Mouse (Mus musculus) lung, adult 2 months (tissue): ENCODE measurements around the gene Ltv1. TPM values are rescaled to one million over a fixed set of nuclear protein-coding genes. Genes with fewer than 3 reads are reported as not detected.

ENCODE experiments used
- DNase-seq: peaks from one replicate; pipeline ENCODE4 v3.0.0; 2022
- H3K4me1 ChIP-seq: fragments of 200-500 bp; 2 replicates; pipeline ENCODE4 v1.6.1; 2011; ENCODE audit warnings: low read length; ENCODE audit not compliant: control insufficient read depth, insufficient read depth
- H3K4me3 ChIP-seq: fragments of 200-500 bp; replicated peaks from 2 replicates; pipeline ENCODE3; 2011; ENCODE audit warnings: low read depth, mild to moderate bottlenecking, control low read depth, low read length; ENCODE audit errors: extremely low read depth
- CTCF ChIP-seq: fragments of 200-500 bp; IDR thresholded peaks from 2 replicates; pipeline ENCODE4 v1.5.1; 2011; ENCODE audit warnings: mild to moderate bottlenecking, low read length, control low read depth; ENCODE audit not compliant: insufficient read depth
- POLR2A ChIP-seq: fragments of 200-500 bp; IDR thresholded peaks from 2 replicates; pipeline ENCODE4 v1.6.1; 2011; ENCODE audit warnings: low read depth, mild to moderate bottlenecking, control low read depth, low read length, borderline replicate concordance; ENCODE audit errors: extremely low read depth
- WGBS: fragments of 180-500 bp; shearing (Covaris S2); methylation state at CpG from one replicate; pipeline ENCODE4 v1.1.7; 2018; 5-methylcytosine and 5-hydroxymethylcytosine counted together
- polyA plus RNA-seq: library from polyadenylated mRNA; depleted of rRNA; stranded (reverse); fragments of >200 nt; gene quantifications from 2 replicates; pipeline ENCODE4 v1.2.3, GENCODE M21; 2012

Gene Ltv1
- polyA plus RNA-seq, 1 experiment: 12.2 TPM

DNA sequence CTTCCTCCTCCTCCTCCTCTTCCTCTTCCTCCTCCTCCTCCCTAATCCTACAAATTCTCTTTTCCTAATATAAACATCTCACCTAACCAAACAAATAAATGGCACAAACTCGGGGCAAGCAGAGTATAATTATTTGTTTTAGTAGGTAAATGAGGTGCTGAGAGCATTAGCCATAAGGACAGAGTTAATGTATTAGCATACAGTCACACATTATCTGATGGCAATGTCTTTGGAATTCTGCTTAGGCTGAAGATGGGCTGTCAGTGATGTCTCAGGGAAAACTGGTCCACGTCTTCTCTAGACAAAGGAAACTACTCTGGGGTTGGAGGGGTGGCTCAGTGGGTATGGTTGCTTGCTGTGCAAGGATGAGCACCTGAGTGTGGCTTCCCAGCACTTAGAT lies 21.5 kb downstream of the Ltv1 start:
- Histone ChIP-seq H3K4me3 (no peak overlapping the region), H3K4me1 (no peaks in the 10 kb centered on the region; the same call in 1 of the 2 replicates)
- TF ChIP-seq POLR2A (no peak), CTCF (no peak)
- no peak for DNase-seq
- WGBS: 40% methylated on average over 2 of the region's 2 CpGs

DNA sequence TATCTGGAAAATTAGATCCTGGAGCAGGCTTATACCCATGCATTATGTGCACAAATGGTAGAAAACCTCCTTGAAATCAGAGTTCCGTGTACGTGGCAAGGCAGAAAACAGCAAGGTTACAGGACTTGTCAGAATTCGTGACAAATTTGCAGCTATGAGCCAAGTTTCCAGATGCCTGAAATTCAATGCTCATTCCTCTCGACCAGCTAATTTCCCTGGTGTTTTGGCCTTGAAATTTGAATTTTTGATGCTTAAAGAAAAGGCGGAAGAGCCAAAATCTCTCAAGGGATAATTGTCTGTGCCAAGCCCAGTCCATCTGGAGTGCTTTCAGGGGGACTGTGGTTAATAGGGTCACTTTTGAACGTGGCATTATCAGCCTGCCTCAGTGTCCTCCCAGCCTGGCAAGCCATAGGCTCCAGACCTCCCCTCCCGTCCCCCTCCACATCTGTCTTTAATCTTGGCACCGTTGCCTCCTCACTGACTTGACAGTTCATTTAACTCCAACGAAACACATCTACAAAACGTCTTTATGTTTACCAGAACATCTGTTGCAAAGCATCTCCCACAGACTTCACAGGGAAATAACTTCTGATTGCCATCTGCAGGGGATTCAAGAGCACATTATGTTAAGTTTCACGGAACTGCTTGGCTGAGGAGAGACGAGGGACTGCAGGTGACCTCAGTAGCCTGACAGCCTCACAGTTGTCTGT lies 22.1 kb downstream of the Ltv1 start:
- TF ChIP-seq POLR2A (no peak), CTCF (no peak)
- DNase-seq: no peak
- Histone ChIP-seq H3K4me3 (no peak overlapping the region), H3K4me1 (no peaks in the 10 kb centered on the region; the same call in 1 of the 2 replicates)
- 41% methylated on average over 12 of the region's 12 CpGs for WGBS

DNA sequence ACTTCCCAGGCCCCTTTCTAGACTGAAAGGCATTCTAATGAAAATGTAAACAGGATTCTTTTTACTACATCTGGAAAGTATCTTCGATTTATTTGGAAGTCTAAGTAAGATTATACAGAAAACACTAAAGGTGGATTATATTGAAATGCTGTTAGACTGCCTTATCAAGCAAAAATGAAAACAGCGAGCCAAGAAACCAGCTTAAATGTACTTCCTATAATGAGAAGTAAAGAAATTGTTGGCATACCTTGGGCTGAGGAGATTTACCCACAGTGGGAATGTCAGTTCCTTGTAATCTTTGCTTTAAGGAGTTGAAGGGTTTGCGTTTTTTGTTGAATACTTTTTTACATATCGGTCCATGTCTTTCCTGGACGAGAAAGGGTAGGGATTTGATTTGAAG lies 24.5 kb downstream of the Ltv1 start:
- no peaks in the 10 kb centered on the region; the same call in 1 of the 2 replicates for H3K4me1 ChIP-seq
- no peak for DNase-seq
- 64% methylated on average over 5 of the region's 5 CpGs for WGBS

DNA sequence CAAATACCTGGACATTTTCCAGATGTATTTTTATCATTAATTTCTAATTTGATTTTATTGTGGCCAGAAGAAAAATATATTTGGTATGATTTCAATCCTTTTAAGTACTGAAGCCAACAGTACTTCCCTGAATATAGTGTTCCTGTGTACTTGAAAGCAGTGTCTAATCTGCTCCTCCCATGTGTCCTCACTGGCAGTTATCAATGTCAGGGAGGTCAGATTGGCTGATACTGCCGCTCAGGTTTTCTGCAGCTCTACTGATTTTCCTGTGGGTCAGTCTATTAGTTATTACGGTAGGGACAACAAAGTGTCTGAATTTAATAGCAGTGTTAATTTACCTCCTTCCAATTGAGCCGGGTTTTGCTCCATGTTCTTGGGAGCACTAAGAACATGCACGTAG lies 30.9 kb downstream of the Ltv1 start:
- no peak for DNase-seq
- TF ChIP-seq CTCF (no peak), POLR2A (no peak)
- 71% methylated on average over 4 of the region's 4 CpGs for WGBS
- H3K4me1 ChIP-seq: no peaks in the 10 kb centered on the region
- H3K4me3 ChIP-seq: no peak overlapping the region

More for the DNA sequence above, 24.5 kb downstream of the Ltv1 start:
- H3K4me3 ChIP-seq: no peak overlapping the region
- TF ChIP-seq POLR2A: no peak
- TF ChIP-seq CTCF: no peak

DNA sequence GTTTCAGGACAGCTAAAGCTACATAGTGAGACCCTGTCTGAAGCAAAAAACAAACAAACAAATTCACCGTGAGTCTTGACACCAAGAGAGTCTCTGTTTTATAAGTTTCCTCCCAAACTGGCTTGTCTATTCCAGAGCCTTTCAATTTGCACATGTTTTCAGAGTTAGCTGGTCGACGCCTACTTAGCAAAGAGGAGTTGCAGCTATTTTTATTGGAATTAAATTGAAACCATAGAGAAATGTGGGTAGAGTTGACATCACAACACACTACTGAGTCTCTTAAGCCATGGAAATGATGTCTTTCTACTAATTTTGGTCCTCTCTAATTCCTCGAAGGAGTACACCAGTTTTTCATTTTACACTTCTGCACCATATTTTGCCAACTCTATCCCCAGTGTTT lies 32.1 kb downstream of the Ltv1 start:
- WGBS: 86% methylated on average over 4 of the region's 4 CpGs
- no peak overlapping the region for H3K4me3 ChIP-seq
- H3K4me1 ChIP-seq: no peaks in the 10 kb centered on the region
- no peak for DNase-seq
- no peak for TF ChIP-seq CTCF
- TF ChIP-seq POLR2A: no peak

DNA sequence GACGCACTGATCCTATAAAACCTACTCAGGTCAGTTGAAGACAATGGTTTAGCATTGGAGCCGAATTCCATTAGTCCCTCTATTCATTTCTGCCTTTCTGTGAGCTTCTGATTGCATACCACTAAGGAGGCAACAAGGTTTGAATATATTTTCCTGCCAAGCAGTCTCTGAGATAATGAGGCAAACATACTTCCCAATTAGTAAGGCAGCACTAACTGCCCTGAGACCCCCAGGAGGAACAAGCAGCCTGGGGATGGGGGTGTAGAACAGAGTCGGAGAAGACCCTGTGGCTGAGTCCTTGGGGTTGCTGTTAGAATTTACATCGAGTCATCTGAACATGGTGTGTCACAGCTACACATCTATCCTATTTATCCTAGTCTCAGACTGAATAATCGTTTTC lies 37.6 kb downstream of the Ltv1 start:
- 85% methylated on average over 5 of the region's 5 CpGs for WGBS

DNA sequence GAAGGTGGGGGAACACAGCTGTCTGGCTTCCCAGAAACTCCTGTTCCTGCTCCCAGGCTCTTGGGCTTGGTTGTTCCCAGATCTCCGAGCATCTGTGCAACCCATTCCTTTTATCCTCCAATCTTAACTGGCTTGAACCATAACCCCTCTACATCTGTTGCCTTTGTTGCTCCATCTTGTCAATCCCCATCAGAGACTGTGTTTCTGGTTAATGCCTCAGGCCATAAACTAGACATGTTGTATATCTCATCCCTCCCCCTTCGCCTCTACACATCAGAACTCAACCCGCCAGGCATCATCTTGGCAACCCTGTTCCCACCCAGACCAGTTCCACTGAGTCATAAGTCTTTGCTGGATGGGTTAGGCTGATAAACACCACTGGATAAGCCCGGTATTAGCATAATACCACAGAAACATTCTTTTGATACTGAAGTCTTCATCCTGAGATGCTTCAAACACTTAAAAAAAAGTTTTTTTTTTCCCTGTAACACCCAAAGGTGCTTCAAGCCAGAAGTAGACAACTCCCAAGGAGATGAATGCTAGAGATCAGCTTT lies 40.1 kb downstream of the Ltv1 start:
- 86% methylated on average over 4 of the region's 4 CpGs for WGBS
- Histone ChIP-seq H3K4me1 (no peaks in the 10 kb centered on the region), H3K4me3 (no peak overlapping the region)
- TF ChIP-seq POLR2A (no peak), CTCF (no peak)
- no peak for DNase-seq

More for the DNA sequence above, 37.6 kb downstream of the Ltv1 start:
- H3K4me1 ChIP-seq: no peaks in the 10 kb centered on the region
- TF ChIP-seq POLR2A: no peak
- no peak for TF ChIP-seq CTCF
- H3K4me3 ChIP-seq: no peak overlapping the region
- DNase-seq: no peak

DNA sequence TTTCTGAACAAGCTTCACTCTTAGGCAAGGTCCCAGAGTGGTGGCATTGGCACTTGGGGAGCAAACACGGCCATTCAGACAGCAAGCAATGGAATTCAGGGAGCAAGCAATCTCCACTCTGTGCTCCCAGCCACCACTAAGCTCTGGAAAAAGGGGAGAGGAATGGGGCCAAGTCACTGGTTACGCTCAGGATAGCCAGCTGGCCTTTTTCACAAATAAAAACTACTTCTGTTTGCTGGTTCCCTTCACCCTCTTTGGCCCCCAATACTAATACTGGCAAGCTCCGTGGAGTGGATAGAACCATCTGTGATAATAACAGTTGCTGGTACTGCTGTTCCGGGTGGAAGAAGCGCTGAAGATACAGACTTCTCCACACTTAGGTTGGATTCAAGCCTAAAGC lies 41.6 kb downstream of the Ltv1 start:
- H3K4me3 ChIP-seq: no peak overlapping the region
- TF ChIP-seq POLR2A: no peak
- no peak for TF ChIP-seq CTCF
- DNase-seq: no peak
- WGBS: 52% methylated on average over 5 of the region's 5 CpGs
- no peaks in the 10 kb centered on the region for H3K4me1 ChIP-seq

DNA sequence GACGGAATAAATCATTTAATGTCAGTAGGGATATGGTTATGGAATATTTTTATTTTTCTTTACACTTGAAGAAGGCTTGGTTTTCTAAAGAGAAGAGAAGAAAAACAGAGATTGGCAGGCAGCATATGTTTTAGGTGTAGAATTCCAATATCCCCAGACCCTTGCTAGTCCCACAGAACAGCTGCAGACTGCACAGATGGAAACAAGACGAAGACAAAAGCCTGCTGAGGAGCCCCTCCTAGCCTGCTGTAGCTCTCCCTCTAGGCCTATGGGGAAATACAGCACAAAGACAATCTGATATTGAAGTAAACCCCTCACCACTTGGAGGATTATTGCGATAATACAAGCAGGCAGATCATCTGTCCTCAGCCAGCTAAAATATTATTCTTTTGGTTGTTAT lies 42.5 kb downstream of the Ltv1 start:
- DNase-seq: no peak
- H3K4me1 ChIP-seq: no peaks in the 10 kb centered on the region
- TF ChIP-seq POLR2A (no peak), CTCF (no peak)
- 95% methylated on average over 3 of the region's 3 CpGs for whole genome bisulfite sequencing
- H3K4me3 ChIP-seq: no peak overlapping the region

DNA sequence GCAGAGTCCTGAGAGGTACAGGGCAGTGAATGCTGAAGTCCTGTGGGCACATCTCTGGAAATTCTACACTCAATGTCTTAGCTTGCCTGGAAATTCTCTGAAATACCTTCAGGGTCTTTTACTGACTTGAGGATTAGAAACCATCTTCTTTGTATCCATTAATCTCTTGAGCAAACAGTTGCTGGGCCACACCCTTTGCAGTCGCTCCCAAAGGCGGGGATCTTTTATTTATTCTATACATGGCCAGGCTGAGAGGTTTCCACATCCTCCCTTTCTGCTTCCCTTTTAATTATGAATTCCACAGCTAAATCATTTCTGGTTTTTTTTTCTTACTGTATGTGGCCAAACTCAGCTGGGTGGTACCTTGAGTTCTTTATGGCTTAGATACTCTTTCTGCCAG lies 52.5 kb downstream of the Ltv1 start:
- DNase-seq: no peak
- 44% methylated on average over 2 of the region's 2 CpGs for WGBS
- Histone ChIP-seq H3K4me1 (no peaks in the 10 kb centered on the region), H3K4me3 (no peak overlapping the region)
- TF ChIP-seq POLR2A: no peak
- TF ChIP-seq CTCF: no peak
